Mouse (Mus musculus) frontal cortex, adult 2 months (tissue): ENCODE measurements around the gene AW822073. TPM values are rescaled to one million over a fixed set of nuclear protein-coding genes. Genes with fewer than 3 reads are reported as not detected.
"Not testable (repeated sequence)": the region's sequence is repeated elsewhere in the genome, so short reads cannot be mapped to it uniquely, and the experiment has no call there.

Source experiments
- DNase-seq, 2 experiments: peaks; one replicate each; pipeline ENCODE4 v3.0.0; 2022; ENCODE audit warnings: low spot score in 1 of 2; ENCODE audit errors: extremely low spot score in 1 of 2
- polyA plus RNA-seq: library from polyadenylated mRNA; depleted of rRNA; stranded (reverse); fragments of >200 nt; gene quantifications from 2 replicates; pipeline ENCODE4 v1.2.3, GENCODE M21; 2012; rRNA removed

The AW822073 gene
- polyA plus RNA-seq, result 0.06 TPM in 1 of 2 replicates, not detected in the other

GRCm38 (mm10) chr10:58224827-58225785, at the start of gene AW822073:
Gene AW822073 (minus strand): TSS chr10:58224930.
- not testable (repeated sequence) for DNase-seq

DNA sequence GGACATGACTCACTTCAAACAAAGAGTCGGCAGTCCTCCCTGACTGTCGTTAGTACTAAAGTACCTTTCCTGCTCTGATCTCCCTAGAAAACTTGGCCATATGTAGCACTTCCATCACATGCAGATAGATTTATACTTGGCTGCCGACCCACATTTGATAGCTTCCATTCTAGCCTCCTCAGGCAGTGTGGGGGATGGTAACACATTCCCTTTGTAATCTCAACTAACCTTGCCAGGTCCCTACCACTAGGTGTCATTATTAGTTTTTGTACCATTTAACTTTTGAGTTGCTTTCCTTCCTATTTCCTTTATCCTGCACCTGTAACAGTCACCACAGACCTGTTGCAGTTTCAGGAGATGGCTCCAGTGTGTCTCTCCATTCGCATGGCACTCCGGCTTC, 33.7 kb upstream of the AW822073 start:
- DNase-seq, result no peak

DNA sequence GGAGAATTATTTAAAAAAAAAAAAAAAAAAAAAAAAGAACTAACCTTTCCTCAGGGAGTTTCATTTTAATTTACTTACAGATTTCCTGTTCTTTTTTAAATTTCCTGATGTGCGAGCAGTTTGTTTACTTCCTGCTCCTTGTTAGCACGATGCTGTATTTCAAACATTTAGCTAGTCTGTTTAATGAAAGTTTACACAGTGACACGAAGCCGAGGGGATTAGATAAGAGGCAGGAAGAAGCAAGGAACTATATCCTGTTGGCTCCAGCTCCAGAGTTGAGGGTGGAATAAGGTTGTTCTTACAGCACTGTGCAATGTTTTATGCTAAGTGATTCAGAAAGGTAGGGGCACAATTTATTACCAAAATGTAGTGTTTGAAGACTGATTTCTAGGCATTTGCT, 31.2 kb upstream of the AW822073 start:
- DNase-seq, result no peak

- peak; percentile 89 to 94 for DNase-seq
These were observed 30.6 kb upstream of the AW822073 start, which contains the start of gene Gcc2 for GRCm38 (mm10) chr10:58255213-58255892. Gene Gcc2 (plus strand): TSS chr10:58255497.

DNA sequence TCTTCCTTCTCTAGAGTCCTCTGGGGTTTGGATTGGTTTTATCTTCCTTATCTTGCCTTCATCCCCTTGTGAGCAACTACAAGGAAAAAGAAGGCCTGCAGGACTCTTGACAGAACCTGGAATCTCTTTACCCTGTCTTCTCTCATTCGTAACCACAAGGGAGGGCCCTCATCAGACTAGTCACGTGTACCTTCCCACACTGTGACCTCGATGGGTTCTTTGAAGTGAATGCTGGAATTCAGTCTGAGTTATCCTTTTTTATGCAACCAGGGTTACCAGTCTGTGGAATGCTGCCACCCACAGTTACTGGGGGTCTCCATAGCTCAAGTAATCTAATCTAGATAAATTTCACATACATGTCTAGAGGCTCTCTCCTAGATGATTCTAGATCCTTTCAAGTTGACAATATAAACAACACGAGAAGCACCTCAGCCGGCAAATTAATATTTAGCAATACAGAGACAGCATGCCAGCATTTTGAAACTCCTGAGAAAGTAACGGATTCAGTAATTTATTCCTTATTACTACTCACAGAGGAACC, 30.0 kb upstream of the AW822073 start:
- DNase-seq, result peak in 1 of 2 experiments; percentile 16

DNA sequence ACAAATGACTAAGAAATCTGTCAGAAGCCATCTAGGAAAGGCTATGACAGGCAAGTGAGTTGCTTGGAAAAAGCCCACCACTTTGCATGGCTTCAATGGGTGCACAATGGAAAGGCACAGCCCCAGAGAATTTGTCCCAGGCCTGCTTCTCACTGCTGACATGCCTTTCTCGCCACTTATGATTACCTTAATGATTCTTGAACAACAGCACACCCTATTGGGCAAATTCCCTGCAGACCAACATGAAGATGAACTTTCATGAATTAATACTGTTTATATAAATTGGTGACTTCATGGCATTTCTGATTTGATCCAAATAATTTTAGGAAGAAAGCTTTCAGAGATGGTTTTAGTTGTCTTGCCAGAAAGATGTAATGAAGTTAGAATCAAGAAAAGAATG, 24.8 kb upstream of the AW822073 start:
- no peak for DNase-seq

- peak in 1 of 2 experiments; percentile 23 for DNase-seq
These were observed 14.4 kb upstream of the AW822073 start for GRCm38 (mm10) chr10:58238984-58239740.

DNA sequence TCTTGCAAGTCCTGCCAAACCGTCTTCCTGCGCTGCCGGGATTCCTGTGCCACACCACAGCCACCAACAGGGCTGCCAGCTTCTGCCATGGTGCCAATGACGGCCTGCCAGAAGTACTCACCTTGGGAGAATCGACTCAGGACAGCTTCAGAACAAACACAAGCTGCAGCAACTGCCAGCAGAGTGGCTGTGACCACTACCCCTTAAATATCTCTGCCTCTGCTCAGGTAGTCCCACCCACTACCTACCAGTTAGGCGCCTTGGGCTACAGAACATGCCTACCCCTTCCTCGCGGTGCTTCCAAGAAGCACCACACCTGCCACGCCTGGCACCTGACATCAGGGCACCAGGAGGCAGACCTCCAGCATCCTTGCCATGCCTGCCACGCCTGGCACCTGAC, 11.9 kb upstream of the AW822073 start, which contains the start of gene Gm4981:
TSS of gene Gm4981 (minus strand) at position 89 of the 400 bp plus-strand sequence.
- no peak for DNase-seq

GRCm38 (mm10) chr10:58234985-58235384, 10.3 kb upstream of the AW822073 start:
- not testable (repeated sequence) for DNase-seq

GRCm38 (mm10) chr10:58233740-58234121, 9.0 kb upstream of the AW822073 start:
- DNase-seq, result not testable (repeated sequence)

DNA sequence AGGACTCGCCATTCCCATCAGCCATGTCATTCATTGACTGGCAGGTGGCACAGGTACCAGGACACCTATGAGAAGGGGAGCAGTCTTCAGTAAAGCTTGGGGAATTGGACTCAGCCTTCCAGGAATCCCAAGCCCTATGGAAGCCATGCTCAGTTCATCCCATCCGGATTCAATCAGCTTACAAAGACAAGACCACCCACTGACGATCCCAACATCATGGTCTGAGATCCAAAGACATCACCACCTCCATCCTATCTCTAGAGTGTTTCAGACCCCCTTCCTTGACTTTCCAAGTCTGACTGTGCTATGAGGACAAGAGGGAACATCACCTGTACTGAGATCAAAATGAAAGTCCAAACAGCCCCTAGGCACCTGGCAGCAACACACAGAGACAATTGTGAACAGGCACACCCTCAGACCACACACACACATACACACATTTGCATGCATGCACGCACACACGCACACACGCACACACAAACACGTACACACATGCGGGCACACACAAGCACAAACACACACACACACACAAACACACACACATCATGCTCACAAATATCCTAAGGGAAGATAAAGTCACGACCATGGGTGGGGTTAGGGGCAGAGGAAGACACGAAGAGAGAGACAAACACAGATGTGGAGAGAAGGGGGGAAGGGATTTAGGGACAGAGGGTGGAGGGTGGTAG, 8.5 kb upstream of the AW822073 start:
- DNase-seq, result not testable (repeated sequence)

DNA sequence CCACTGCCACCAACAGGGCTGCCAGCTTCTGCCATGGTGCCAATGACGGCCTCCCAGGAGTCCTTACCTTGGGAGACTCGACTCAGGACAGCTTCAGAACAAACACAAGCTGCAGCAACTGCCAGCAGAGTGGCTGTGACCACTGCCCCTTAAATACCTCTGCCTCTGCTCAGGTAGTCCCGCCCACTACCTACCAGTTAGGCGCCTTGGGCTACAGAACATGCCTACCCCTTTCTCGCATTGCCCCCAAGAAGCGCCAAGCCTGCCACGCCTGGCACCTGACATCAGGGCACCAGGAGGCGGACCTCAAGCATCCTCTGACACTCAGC, 7.9 kb upstream of the AW822073 start, which contains the start of gene Duxf3:
TSS of gene Duxf3 (minus strand) at position 35 of the 329 bp plus-strand sequence.
- not testable (repeated sequence) for DNase-seq

DNA sequence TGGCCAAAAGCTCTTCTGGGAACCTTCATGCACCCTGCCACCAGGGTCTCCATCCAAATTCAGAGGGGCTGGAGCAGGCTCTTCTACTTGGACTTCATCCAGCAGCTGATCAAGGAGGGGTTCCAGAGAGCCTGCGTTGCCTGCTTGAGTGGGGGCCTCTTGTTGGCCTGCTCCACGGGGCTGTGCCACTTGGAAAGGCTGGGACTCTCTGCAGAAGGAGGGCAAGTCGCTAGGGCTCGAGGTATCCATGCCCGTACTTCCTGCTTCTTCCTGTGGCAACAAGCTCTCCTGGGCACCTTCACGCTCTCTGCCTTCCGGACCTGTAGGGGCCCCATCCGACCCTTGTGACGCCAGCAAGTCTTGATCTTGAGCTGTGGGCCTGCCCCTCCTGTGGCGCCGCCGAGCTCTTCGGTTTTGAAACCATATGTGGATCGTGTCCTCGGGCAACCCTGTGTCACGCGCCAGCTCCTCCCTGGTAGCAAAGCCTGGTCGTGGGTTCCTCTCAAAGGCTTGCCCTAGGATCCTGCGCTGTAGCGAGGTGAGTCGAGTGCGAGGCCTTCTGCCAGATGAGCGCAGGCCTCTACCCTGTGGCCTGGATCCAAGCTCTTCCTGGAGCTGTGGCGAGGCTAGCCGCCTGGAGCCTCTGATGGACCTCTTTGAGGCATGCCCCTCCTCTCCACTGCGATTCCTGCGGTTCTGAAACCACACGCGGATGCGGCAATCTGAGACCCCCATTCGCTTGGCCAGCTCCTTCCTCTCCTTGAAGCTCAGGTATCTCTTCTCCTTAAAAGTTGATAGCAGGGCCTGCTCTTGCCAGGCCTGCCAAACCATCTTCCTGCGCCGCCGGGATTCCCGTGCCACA, 7.3 kb upstream of the AW822073 start:
- DNase-seq, result peak in 1 of 2 experiments; percentile 84

- not testable (repeated sequence) for DNase-seq
These were observed 6.4 kb upstream of the AW822073 start for GRCm38 (mm10) chr10:58231088-58231487.

DNA sequence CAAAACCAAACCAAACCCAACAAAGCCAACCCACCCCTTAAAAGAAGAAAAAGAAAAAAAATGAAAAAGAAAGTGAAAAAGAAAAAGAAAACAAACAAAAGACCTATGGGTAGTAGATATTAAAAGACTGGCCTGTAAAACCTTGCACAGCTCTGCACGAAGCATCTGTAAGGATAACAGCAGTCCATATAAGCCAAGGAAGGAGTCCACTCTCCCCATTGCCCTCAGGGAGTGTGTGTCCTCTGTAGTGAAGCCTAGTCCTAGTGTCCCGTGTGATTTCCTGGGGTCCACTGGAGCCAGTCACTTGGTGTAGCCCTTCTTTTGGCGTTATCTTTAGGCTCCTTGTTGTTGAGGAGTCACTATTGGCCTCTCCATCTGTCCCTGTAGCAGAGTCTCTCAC, 5.3 kb upstream of the AW822073 start:
- DNase-seq, result not testable (repeated sequence)

DNA sequence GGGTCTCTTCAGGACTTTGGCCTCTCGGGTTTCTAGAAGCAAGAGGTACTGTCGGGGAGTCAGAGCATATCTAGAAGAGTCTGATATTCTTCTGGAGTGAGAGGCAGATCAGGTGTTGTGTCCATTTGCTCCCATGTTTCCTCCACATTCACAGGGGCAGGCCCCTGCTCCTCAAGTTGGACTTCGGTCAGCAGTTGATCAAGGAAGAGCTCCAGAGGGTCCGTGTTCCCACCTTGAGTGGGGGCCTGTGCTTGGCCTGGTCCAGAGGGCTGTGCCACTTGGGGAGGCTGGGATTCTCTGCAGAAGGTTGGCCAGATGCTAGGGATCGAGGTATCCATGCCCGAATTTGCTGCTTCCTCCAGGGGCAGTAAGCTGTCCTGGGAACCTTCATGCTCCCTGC, 3.1 kb upstream of the AW822073 start:
- not testable (repeated sequence) for DNase-seq

- DNase-seq, result not testable (repeated sequence)
These were observed 1.6 kb upstream of the AW822073 start for GRCm38 (mm10) chr10:58226357-58226756.

- DNase-seq, result not testable (repeated sequence)
These were observed 541 bp downstream of the AW822073 start for GRCm38 (mm10) chr10:58223972-58224805.
